Mouse (Mus musculus) spleen, adult 2 months (tissue): ENCODE data around the gene AC134908.4.

ENCODE experiments used
- CTCF ChIP-seq: fragments of 200-500 bp; IDR thresholded peaks from 2 replicates; pipeline ENCODE4 v1.5.1; 2011; ENCODE audit warnings: mild to moderate bottlenecking, inconsistent platforms; ENCODE audit not compliant: insufficient read depth, insufficient read length, insufficient replicate concordance; ENCODE audit errors: extremely low read depth
- POLR2A ChIP-seq: fragments of 200-500 bp; IDR thresholded peaks from 2 replicates; pipeline ENCODE4 v1.6.1; 2011; ENCODE audit warnings: low read depth, low read length, inconsistent platforms

DNA sequence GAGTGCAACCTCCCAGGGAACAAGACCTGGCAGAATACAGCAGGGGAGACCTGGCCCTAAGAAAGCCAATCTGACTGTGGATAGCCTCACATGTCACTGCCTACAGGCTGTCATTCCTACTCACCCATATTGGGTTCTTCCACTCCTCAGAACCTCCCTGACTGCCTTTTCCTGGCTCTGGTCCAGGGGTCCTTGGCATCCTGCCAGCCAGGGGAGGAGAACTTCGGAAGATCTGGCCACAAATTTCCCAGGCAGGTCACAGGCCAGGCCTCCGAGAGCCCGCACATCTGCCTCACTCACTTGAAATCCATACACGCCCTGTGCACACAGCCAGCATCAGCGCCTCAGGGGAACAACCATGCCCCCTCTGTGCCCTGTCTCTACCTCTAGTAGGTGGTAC lies 44.0 kb downstream of the AC134908.4 start:
- no peak for TF ChIP-seq CTCF
- no peak for TF ChIP-seq POLR2A
